Mouse (Mus musculus) B cell, adult 67 days (primary cell): ENCODE data around the gene Nfix. TPM values are rescaled to one million over a fixed set of nuclear protein-coding genes. Genes with fewer than 3 reads are reported as not detected.

Source experiments
- total RNA-seq, 2 experiments: library from RNA; stranded (reverse); gene quantifications; 4 replicates each; pipeline ENCODE4 v1.2.4; 2023

Nfix gene
- total RNA-seq, result 1 to 10 TPM; 2.1 to 3.5 TPM

DNA sequence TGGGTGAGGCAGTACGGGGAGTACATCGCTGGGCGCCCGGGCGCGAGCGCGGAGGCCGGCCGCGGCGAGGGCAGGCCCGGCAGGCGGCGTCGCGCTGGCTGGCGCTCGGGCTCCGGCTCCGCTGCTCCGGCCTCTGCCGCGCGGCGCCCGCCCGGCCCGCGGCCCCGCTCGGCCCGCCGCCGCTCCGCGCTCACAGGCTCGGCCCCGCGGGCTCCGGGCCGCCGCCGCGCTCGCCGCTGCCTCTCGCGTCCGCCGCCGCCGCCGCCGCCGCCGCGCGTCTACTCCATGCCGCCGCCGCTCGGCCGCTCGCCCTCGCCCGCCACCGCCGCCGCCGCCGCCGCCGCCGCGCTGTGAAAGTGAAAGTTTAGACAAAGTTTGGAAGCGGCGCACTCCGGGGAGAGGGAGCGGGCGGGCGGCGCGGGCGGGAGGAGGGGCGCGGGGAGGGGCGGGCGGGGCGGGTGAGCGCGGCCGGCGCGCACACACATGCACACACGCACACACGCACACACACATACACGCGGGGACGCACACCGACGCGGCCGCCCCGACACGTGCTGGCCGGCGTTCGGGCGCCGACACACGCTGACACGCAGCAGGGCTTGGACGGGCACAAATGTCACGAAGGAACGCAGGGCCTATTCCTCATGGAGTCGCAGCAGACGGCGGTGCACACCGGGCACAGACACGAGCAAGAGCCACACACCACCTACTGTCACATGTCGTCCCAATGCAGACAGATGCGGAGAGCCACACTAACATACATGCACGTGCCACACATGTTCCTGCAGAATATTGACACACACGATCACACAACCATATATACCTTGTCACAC lies at the start of gene Nfix:
Gene Nfix, minus strand, starts transcription at position 346 of the 833 bp plus-strand sequence.

DNA sequence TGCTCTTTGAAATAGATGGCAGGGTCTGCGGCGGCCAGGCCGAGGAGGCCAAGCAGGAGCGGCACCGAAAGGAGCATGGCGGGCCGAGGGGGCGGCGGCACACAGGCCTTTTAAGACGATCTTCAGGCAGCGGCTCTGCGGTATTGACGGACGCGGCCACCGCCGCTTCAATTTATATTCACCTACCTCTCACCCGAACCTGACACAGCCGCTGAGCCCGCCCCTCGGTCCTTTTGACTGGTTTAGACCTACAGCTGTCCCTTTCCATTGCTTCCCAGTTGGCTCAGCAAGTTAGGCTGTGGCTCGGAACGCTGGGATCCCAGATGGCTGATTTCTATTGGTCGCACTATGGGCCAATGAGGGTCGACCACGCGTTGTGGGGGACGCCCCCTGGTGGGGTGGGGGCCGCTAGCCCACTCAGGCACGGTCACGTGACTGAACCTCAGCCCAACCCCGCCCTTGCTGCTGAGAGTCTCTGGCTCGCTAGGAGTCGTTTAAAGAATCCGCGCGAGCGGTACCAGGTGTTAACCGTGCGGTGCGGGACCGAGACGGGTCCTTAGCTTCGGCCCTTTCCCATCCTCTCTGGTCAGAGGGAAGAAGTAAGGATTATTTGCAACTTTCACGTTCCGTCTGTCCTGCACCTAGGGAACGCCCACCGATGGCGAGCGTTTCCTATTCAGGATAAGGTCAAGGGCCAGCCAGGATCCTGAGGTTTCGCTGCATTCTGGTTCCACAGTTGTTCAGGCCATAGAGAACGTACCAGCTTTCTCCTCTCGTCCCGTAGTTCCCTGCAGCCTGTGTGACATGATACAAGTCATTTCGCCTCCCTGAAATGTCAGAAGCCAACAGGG lies 46.8 kb upstream of the Nfix start, which contains the start of gene Calr:
Gene Calr, minus strand, starts transcription at position 213 of the 851 bp plus-strand sequence.

DNA sequence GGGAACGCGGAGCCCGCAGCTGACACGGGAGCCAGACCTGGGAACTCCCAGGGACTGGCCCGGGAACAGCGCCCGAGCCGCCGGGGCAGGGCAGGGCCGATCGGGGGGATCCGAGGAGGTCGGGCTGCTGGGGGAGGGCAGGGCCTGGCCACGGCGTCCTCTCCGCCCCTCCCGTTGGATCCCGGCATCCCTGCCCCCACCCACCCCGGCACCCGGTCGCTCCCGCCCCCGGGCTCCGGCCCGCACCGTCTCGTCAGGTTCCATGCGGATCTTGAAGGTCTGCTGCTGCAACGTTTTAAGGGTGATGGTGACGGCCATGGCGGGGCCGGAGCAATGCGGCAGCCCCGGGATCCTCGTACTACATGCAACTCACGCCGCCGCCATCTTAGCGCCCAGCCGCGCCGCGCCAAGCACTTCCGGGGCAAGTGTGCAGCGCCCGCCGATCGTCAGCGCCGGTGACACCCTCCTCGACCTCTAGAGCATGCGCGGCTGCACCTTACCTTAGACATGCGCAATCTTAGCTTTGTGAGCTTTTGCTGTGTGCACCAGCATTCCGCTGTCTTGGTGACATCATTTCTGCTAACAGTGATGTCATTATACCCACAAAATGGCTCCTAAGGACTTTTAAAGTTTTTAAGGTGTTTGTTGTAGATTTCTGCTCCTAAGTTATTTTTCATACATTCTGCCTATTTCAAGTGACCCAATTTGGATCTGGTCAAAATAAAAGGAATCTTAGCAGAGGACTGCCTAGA lies 40.3 kb upstream of the Nfix start, which contains the start of gene Rad23a:
Gene Rad23a, minus strand, starts transcription at position 418 of the 752 bp plus-strand sequence.

DNA sequence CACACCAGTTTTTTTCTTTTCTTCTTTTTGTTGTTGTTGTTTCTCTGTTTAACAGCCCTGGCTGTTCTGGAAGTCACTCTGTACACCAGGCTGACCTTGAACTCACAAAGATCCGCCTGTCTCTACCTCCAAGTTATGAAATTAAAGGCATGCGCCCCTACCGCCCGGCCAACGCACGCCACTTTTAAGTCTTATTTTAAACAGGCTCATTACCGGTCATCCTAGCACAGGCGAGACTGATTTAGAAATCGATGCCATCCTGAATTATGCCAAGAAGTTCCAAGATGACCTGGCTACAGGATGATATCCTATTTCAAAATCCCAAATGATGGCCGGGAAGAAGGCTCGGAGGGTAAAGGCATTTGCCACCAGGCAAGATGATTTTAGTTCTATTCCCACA lies 31.3 kb upstream of the Nfix start, which contains the start of gene Gadd45gip1:
Gene Gadd45gip1, plus strand, starts transcription at position 33 of the 400 bp plus-strand sequence.

DNA sequence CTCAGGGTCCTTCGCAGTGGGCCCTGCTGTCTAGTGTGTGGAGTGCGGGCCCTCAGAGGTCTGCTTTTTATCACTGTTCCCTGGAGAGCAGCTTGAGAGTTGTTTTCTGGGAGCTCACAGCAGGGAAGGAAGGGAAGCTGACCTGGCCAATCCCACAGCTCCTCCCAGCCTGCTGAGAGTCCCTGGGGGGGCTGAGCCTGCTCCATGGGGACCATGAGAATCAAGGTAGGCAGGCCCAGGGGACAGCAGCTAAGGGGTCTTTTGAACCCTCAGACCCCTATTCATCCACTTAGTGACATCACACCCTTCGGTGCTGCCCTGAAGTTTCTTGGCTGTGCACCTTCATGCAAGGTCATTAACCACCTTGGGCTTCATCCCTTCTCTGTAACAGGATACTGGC lies 22.6 kb upstream of the Nfix start, which contains the start of gene Dand5:
Gene Dand5, minus strand, starts transcription at position 101 of the 400 bp plus-strand sequence.

DNA sequence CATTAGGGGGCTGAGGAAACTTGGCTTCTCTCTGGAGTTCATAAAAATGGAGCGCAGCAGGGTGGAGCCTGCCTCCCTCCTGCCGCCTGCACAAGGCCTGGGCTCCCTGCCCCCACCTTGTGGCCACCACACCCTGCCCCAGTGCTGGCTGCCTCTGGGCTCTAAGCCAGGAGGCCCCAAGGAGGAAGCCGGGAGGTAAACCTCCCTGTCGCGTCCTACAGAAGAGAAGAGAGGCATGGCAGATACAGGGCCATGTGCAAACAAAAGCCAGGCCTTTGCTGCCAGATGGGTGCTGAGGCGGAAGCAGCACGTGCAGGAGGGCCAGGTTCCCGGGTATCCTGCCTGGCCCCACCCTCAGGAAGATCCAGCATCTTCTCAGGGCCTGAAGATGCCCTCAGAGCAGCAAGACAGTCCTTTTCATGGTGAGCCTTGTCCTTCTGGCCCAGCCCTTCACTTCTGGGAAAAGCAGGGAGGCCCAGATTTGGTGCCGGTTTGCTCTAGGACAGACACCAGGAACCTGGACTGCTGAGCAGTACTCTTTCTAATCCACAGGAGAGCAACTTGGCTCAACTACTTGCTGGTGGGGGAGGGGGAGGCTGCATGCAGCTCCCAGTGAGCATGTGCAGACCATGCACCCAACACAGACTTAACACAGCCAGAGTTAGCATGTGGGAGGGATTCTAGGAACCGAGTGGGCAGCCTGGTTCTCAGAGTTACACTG lies 77.1 kb downstream of the Nfix start, which contains the start of gene G430095P16Rik:
Gene G430095P16Rik, plus strand, starts transcription at position 158 of the 721 bp plus-strand sequence.

DNA sequence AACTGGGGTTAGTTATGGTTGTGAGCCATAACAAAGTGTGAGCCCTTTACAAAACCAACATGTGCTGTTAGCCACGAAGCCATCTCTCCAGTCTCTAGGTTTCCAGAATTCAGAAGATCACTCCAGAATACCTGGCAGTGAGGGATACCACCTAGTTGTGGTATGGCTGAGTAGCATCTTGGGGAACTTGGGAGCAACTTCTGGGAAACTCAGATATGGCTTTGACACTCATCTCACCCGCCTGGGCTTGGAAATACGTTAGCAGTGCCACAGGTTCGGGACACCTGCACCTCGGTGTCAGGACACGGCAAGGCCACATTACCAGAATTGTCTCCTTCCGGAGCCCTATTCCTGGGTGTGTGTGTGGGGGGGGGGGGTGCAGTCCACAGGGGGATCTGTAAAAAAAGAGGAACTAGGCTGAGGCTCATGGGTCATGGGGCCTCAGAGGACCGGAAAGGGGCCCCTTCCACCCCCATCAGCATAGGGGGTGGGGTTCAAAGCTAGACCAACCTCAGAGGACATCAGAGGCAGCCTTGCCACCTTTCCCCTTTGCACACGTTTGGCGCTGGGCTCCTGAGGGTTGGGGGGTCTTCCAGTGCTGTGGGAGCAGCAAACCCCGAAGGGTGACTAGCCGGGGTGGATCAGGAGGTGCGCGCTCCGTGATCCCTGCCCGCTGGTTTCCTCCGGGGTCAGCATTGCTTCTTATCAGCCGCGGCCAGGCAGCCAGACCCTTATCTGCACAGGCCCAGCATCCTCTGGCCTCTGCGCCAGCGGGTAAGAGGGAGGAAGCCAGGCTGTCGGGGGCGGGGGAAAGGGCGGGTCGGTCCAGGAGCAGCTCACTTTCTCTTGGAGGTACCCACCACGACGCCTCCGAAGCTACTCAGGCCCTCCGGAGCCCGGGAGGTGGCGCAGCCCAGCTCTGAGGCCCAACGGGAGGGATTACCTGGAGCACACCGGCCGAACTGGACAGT lies 98.9 kb downstream of the Nfix start, which contains the start of gene Lyl1:
Gene Lyl1, plus strand, starts transcription at position 517 of the 971 bp plus-strand sequence.

DNA sequence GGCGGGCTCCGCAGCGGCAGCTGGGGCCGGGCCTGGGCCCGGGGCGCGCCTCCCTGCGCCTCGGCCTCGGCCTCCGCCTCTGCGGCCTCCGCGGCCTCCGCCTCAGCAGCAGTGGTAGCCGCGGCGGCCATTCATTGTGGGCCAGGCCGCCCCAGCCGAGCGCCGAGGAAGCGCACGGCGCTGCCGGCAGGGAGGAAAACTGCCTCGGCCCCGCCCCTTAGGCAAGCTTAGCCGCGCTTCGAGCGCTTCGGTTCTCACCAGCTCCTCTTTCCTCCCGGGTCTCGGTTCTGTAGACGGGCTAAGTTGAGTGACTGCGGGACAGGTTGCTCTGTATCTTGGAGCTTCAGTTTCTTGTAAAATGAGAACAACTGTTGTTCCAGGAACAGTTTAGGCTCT lies 112.4 kb downstream of the Nfix start, which contains the start of gene Nacc1:
Gene Nacc1, minus strand, starts transcription at position 158 of the 396 bp plus-strand sequence.

DNA sequence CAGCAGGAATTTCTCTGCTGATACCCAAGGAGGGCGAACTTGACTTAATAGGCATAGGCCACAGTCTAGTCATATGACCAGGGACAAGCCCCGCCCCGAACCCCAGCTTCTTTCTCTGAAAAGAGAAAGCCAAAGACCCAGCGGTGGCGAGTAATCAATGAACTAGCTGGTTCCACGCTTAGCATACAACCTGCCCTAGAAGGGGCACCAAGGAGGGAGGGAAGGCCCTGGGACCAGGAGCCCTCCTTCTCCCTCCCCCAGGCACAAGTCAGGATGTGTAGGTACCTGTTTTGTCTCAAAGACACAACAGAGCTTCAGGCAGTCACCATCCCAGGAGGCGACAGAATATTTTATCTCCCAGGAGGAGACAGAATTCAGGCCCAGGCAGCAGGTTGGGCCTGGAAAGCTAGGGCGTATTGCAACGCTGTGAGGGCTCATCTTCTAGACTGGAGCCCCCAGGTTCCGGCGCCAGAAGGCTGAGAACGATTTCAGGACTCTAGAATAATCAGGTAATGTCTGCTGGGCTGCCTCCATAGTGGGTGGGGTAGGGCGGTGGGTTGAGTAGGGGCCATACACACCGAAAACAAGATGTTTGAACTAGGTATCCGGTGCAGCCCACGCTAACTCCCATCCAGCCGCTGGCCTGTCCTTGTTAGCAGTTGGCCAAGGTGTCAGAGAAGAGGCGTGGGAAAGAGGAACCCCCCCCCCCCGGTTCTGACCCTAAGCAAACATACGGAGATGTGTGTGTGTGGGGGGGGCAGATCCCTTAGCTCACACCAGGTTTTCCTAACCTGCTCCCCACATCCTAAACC lies 113.7 kb downstream of the Nfix start, which contains the start of gene Trmt1:
Gene Trmt1, plus strand, starts transcription at position 117 of the 812 bp plus-strand sequence.

DNA sequence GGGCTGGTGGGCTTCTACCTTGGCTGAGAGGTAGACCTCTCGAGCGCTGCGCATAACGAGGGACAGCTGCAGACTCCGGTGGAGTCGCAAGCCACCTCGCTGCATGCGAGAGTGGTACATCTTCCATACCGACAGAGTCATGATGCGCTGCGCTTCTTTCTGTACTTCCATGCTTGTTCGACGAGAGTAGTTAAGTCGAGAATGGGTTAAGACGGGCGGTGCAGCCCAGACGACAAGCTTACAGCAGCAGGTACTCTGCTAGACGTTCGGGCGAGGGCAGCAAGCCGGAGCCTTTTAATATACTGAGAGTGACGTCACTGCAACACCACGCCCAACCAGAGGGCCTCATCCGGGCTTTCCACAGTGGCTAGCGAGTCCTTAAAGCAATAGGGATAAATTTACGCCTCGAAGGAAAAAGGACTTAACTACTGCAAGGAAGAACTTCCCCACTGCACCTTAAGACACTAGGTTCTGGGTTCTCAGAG lies 137.5 kb downstream of the Nfix start, which contains the start of gene Ier2:
Gene Ier2, minus strand, starts transcription at position 272 of the 485 bp plus-strand sequence.

Other genes with a start within 250 kb of the Nfix start
- gene Ier2, start 137.5 kb downstream of the Nfix start, total RNA-seq, result 100 to 1,000 TPM; 226 to 246 TPM
- gene Trmt1, start 114.0 kb downstream of the Nfix start, total RNA-seq, result 100 to 1,000 TPM; 187 to 197 TPM
- gene Nacc1, start 112.5 kb downstream of the Nfix start, total RNA-seq, result 10 to 100 TPM; 60.9 to 61.2 TPM
- gene Lyl1, start 98.9 kb downstream of the Nfix start, total RNA-seq, result 100 to 1,000 TPM; 121 to 155 TPM
- not detected for gene G430095P16Rik, start 77.3 kb downstream of the Nfix start, total RNA-seq
- gene Dand5, start 22.5 kb upstream of the Nfix start, total RNA-seq, result 1 to 10 TPM; 3.7 TPM
- gene Gadd45gip1, start 31.2 kb upstream of the Nfix start, total RNA-seq, result 10 to 100 TPM; 11.6 to 15.1 TPM
- 10 to 100 TPM; 50.4 to 66.1 TPM for gene Rad23a, start 40.3 kb upstream of the Nfix start, total RNA-seq
- 100 to 1,000 TPM; 565 to 613 TPM for gene Calr, start 46.6 kb upstream of the Nfix start, total RNA-seq
- gene Farsa, start 56.6 kb upstream of the Nfix start, total RNA-seq, result 10 to 100 TPM; 77.3 to 81.2 TPM
- 1 to 10 TPM; 5.8 to 8.6 TPM for gene Syce2, start 71.8 kb upstream of the Nfix start, total RNA-seq
- gene Gcdh, start 93.6 kb upstream of the Nfix start, total RNA-seq, result 10 to 100 TPM; 22.0 to 32.9 TPM
- not detected for gene Klf1, start 101.6 kb upstream of the Nfix start, total RNA-seq
- gene Dnase2a, start 108.2 kb upstream of the Nfix start, total RNA-seq, result 10 to 100 TPM; 62.8 to 69.8 TPM
- under 1 TPM; 0.30 to 0.32 TPM for gene Mast1, start 137.0 kb upstream of the Nfix start, total RNA-seq
- gene Rtbdn, start 146.6 kb upstream of the Nfix start, total RNA-seq, result not detected
- not detected for gene Gm49661, start 169.1 kb upstream of the Nfix start, total RNA-seq
- 10 to 100 TPM; 49.2 to 58.7 TPM for gene Prdx2, start 169.2 kb upstream of the Nfix start, total RNA-seq
- gene Rnaseh2a, start 169.4 kb upstream of the Nfix start, total RNA-seq, result 10 to 100 TPM; 35.8 to 48.7 TPM
- 1,000 to 10,000 TPM in 1 of 2 experiments, 100 to 1,000 TPM in 1; 703 to 1,140 TPM for gene Junb, start 178.4 kb upstream of the Nfix start, total RNA-seq
- 1 to 10 TPM; 6.2 to 7.5 TPM for gene Hook2, start 190.3 kb upstream of the Nfix start, total RNA-seq
- gene Best2, start 214.2 kb upstream of the Nfix start, total RNA-seq, result not detected
- 10 to 100 TPM; 74.7 to 77.8 TPM for gene Asna1, start 224.9 kb upstream of the Nfix start, total RNA-seq
- 100 to 1,000 TPM; 207 to 213 TPM for gene Trir, start 226.5 kb upstream of the Nfix start, total RNA-seq
- gene Tnpo2, start 236.6 kb upstream of the Nfix start, total RNA-seq, result 10 to 100 TPM; 43.3 to 52.5 TPM